Mouse (Mus musculus) heart, postnatal 14 days (tissue): ENCODE measurements at regions not wholly inside any gene's neighbourhood (a gene's known extent, or its start where the extent isn't known, plus 50 kb on each side); places are given as distances from the start of the nearest gene placed in this dataset.

Source experiments
- DNase-seq, 2 experiments: peaks; one replicate each; pipeline ENCODE4 v3.0.0; 2021 to 2022
- intact Hi-C: fragments of 180-260 bp; cut with DNase I; formaldehyde crosslinking; loops from one replicate; pipeline ENCODE4 v1.15.1; 2025

GRCm38 (mm10) chr13:99063431-99063830 is 79.1 kb upstream of the 1700024P04Rik start:
- no peak for DNase-seq
- intact Hi-C loops, result no loop called here

- DNase-seq, result no peak
- intact Hi-C loops, result no loop called here
These were observed 78.6 kb upstream of the 1700024P04Rik start for GRCm38 (mm10) chr13:99062936-99063335.

DNA sequence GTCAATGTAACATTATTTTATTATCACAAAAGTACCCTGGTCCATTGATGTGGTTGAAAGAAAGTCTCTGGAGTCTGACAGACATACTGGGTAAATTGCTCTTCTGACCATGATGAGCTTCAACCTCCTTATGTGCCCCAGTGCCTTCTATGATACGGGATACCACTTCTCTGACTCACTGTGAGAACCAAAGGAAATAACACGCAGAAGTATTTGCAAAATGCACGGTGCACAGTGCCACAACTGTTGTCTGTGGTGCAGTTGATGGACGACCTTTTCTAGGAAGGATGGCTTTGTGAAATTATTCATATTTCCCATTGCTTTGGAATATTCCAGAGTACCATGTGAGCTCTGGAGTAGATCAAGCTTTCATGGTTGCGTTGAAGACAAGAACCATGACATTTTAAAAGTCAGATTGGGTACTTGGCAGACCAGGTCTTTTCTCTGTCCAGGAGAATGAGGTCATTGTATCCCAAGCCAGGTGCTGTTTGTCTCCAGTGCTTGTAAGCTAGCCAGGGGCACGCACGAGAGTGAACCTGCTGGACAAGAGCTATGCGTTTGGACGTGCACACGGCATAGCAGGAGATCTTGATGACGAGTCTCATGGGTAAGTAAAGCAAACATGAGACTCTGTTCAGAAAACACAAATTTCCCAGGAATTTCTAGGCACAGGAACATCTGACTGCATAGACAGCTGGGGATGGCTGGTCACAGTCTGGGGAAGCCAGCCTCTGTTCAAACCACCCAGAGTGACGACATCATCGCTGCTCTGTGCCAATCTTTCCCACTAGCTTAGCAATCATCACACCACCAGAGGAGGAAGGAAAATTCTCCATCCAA is 74.0 kb upstream of the 1700024P04Rik start:
- intact Hi-C loops, result loop anchor here (5.0 kb wide), 1 partner anchor 34 kb away; no protein-coding TSS in a partner anchor
- DNase-seq, result peak; percentile 68 to 76

DNA sequence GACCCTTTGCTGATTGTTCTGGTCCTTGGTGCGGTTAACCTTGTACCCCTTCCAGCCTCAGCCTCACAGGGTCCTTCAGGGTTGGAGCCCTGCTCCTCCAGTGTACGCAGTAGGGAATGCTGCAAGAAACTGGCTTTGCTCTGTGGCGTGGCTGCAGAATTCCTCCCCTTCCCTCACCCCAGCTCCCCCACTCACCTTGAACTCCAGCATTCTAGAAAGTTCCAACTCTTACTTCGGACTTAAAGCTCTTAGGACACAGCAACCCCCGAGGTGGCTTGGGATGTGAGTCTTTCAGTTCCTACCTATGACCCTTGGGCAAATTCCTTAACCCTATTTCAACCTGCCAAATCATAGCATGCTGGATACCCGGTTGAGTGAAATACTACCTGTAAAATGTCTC is 73.3 kb upstream of the 1700024P04Rik start:
- DNase-seq, result no peak
- intact Hi-C loops, result loop anchor here (5.0 kb wide), 1 partner anchor 35 kb away; no protein-coding TSS in a partner anchor

GRCm38 (mm10) chr13:99057293-99057588 is 72.9 kb upstream of the 1700024P04Rik start:
- intact Hi-C loops, result loop anchor here (5.0 kb wide), 1 partner anchor 35 kb away; no protein-coding TSS in a partner anchor
- DNase-seq, result no peak

GRCm38 (mm10) chr13:99056432-99057292 is 72.3 kb upstream of the 1700024P04Rik start:
- intact Hi-C loops, result loop anchor here (5.0 kb wide), 1 partner anchor 36 kb away; no protein-coding TSS in a partner anchor
- peak; percentile 28 to 40 for DNase-seq

DNA sequence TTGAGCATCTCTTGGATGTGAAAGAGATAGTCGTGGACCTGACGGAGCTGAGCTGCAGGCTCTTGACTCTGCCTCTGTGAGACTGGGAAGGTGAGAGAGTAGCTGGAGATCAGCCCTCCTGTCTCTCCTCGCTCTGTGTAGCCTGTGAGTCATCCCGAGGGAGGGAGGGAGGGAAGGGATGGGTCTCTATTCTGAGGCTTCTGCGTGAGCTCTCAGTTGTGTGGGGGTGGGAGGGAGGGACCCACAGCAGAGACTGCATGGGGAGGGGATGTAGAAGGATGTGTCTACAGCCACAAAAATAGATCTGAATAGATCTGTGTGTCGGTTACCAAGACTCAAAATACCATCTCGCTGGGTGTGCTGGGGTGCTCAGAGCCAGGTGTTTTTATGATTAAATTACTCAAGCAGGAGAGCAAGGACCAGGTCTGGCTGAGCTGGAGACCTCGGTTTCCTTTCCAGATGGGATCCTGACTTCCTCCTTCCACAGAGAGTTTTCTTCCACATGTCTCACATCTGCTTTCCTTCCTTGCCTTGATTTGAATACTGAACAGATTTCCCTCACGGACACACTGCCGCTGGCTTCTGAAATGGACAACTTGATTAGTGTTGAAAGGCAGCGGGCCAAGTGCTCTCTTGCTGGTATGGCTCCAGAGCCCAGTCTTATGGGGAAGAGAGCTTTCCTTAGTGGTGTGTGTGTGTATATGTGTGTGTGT is 71.4 kb upstream of the 1700024P04Rik start:
- intact Hi-C loops, result loop anchor here (5.0 kb wide), 1 partner anchor 37 kb away; no protein-coding TSS in a partner anchor

GRCm38 (mm10) chr13:99052076-99052475 is 67.7 kb upstream of the 1700024P04Rik start:
- intact Hi-C loops, result no loop called here
- no peak for DNase-seq

More for the DNA sequence above, 71.4 kb upstream of the 1700024P04Rik start:
- peak; percentile 63 to 67 for DNase-seq

GRCm38 (mm10) chr13:99049699-99050098 is 65.3 kb upstream of the 1700024P04Rik start:
- intact Hi-C loops, result no loop called here
- DNase-seq, result no peak

DNA sequence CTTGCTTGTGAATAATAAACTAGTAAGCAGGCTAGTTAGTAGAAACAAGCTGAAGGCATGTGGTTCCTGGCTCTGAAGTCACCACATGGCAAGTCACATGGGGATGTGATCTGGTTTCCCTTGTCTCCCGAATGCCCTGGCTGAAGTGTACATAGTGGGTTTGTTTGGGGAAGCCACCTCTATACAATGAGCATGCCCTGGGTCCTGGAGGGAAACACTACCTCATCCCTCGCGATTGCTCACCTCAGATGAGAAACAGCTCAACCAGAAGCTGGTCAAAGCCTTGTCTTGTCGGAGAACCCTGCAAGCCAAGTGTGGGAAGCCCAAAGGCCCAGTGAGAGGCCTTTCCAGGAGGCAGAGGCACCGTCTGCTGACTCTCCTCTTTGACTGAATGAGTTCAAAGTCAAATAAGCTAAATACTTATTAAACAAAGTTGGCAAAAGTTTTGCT is 64.3 kb upstream of the 1700024P04Rik start:
- DNase-seq, result no peak
- intact Hi-C loops, result no loop called here

DNA sequence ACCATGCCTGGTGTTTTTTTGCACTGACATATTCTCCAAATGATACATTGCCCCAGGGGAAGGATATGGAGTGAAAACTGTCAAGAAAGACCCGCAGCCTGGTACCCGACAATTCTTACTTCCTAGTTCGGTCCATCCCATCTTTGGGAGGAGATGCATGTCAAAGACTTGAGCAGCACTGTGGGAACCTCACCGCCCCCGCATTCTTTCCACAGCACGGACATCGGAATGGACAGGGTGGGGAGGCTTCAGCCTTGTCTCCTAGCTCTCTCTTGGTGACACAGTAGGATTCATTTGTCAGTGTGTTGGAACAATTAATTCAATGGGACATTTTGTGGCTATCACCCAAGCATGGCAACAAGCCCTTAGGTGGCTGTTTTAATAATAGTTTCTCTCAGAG is 62.9 kb upstream of the 1700024P04Rik start:
- DNase-seq, result peak in 1 of 2 experiments; percentile 4
- intact Hi-C loops, result no loop called here

DNA sequence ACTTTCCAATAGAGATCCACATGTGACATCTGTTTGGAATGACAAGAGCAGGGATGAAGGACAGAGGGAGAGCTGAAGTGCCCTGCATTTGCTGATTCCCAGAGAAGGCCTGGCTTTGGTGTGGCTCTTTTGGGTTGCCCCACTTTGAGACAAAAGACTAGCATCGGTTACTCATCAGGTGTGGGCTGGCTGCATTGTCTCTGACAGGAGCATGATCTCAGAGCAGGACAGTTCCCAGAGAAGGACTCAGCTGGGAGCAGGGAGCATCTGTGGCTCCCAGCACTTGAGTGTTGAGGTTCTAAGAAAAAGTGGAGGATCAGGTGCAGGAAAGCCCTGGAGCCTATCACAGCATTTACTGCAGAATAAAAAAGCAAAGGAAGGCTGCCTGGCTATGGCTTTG is 62.4 kb upstream of the 1700024P04Rik start:
- intact Hi-C loops, result no loop called here
- DNase-seq, result no peak

GRCm38 (mm10) chr13:99042086-99042485 is 57.7 kb upstream of the 1700024P04Rik start:
- intact Hi-C loops, result no loop called here
- no peak for DNase-seq

DNA sequence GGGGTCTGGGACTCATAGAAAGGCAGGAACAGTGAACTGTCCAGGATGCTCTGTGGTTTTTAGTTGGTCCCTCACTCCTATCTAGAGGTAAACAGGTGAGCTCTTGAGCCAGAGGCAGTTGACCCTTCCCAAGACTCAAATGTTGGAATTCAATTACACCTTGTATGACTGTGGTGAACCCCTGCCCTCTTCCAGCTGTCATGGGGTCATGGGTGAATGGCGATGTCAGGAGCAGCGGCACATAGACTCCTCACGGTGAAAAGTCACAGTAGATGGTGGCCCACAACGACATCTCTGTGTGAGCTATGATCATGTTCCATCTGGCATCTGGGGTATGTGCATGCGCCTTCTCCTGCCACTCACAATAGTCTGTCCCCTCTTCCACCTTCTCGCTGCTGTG is 56.9 kb upstream of the 1700024P04Rik start:
- intact Hi-C loops, result no loop called here

GRCm38 (mm10) chr13:99040846-99041245 is 56.5 kb upstream of the 1700024P04Rik start:
- no peak for DNase-seq
- intact Hi-C loops, result no loop called here

More for the DNA sequence above, 56.9 kb upstream of the 1700024P04Rik start:
- DNase-seq, result no peak

DNA sequence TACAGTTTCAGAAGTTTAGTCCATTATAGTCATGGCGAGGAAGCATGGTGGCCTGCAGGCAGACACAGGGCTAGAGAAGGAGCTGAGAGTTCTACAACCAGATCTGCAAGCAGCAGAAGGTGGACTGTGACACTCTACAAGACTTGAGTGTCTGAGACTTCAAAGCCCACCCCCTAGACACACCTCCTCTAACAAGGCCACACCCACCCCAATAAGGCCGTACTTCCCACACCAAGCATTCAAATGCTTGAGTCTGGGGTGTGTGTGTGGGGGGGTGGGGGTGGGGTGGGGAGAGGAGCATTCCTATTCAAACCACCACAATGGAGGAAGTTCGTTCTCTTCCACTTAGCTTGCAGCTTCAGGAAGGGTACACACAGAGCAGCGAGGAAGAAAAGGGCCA is 55.8 kb upstream of the 1700024P04Rik start:
- intact Hi-C loops, result no loop called here
- no peak for DNase-seq

- intact Hi-C loops, result no loop called here
- no peak for DNase-seq
These were observed 54.7 kb upstream of the 1700024P04Rik start for GRCm38 (mm10) chr13:99039063-99039385.

DNA sequence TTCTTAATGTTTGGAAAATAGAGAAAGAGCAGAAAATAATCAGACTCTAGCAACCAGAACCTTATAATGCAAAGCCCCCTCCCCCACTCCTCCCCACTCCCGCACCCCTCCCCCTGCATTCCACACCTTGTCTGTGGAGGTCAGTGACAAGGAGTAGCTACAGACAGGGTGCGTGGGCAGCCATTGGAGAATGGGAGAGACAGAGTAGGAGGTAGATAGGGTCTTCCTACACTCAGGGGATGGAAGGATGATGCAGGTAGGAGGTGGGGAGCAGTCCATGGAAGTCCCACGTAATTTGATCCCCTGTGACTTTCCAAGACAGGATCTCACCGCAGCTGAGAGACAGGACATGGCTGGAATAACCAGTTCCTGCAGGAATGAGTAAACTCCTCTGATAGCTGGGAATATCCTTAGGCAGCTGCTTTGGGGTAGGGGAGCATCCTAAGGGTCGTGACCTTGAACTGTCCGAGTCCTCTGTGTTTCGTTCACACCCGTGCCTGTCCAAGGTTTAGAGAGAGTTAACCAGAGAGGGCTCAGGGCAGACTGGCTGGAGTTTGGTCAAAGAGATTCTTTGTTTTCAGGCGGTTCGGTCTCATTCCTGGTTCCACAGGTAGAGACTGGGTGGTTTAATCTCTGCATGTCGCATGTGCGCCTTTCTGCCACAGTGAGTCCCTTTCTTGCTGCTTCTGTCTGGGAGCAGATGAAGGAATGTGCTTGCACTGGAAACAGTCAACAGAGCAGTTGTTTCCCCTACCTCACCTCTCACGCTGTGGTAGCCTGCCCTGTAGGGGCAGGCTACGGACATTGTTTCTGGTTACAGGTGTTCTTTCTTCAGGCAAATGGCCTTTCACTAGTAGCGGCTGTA is 54.1 kb upstream of the 1700024P04Rik start:
- DNase-seq, result no peak
- intact Hi-C loops, result no loop called here

- intact Hi-C loops, result no loop called here
- no peak for DNase-seq
These were observed 52.8 kb upstream of the 1700024P04Rik start for GRCm38 (mm10) chr13:99037131-99037530.
